Mouse (Mus musculus) hindbrain, embryonic 12.5 days (tissue): ENCODE data around the gene Rimklb. TPM values are rescaled to one million over a fixed set of nuclear protein-coding genes. Genes with fewer than 3 reads are reported as not detected.
A peak's percentile ranks its signal among the peaks of the same experiment; 100 is the strongest.
"Not testable (repeated sequence)": the region's sequence is repeated elsewhere in the genome, so short reads cannot be mapped to it uniquely, and the experiment has no call there.

Source experiments
- ATAC-seq: fragments of 200-750 bp; cut with Nextera tagmentation; 2 replicates; pipeline ENCODE4 v1.8.0; 2017; ENCODE audit warnings: moderate TSS enrichment; ENCODE audit not compliant: low FRiP score
- H3K27ac ChIP-seq: fragments of 300-500 bp; sonication (generic); 2 replicates; pipeline ENCODE4 v1.5.1; 2016; ENCODE audit warnings: mild to moderate bottlenecking
- H3K27me3 ChIP-seq: fragments of 300-500 bp; sonication (generic); 2 replicates; pipeline ENCODE4 v1.6.1; 2016; ENCODE audit warnings: mild to moderate bottlenecking
- H3K36me3 ChIP-seq: fragments of 300-500 bp; sonication (generic); 2 replicates; pipeline ENCODE4 v1.6.1; 2016; ENCODE audit warnings: mild to moderate bottlenecking
- H3K4me1 ChIP-seq: fragments of 300-500 bp; sonication (generic); 2 replicates; pipeline ENCODE4 v1.6.1; 2016
- H3K4me2 ChIP-seq: fragments of 300-500 bp; sonication (generic); replicated peaks from 2 replicates; pipeline ENCODE4 v1.6.1; 2016; ENCODE audit warnings: mild to moderate bottlenecking
- H3K4me3 ChIP-seq: fragments of 300-500 bp; sonication (generic); 2 replicates; pipeline ENCODE4 v1.5.1; 2016; ENCODE audit warnings: mild to moderate bottlenecking
- H3K9ac ChIP-seq: fragments of 300-500 bp; sonication (generic); 2 replicates; pipeline ENCODE4 v1.6.1; 2016; ENCODE audit warnings: mild to moderate bottlenecking, moderate library complexity
- H3K9me3 ChIP-seq: fragments of 300-500 bp; sonication (generic); replicated peaks from 2 replicates; pipeline ENCODE4 v1.6.1; 2016; ENCODE audit warnings: mild to moderate bottlenecking
- WGBS: fragments of 180-500 bp; shearing (Covaris S2); methylation state at CpG from one replicate; pipeline ENCODE4 v1.1.7; 2016; 5-methylcytosine and 5-hydroxymethylcytosine counted together
- polyA plus RNA-seq: library from polyadenylated mRNA; unstranded; fragments of >200 nt; fragmentation: Nextera tagmentation; extraction: Ambion mirVana; gene quantifications from 2 replicates; pipeline ENCODE4 v1.2.1, GENCODE M21; 2016

The Rimklb gene
- polyA plus RNA-seq, 1 experiment from 2014 or later: 78.4 TPM

DNA sequence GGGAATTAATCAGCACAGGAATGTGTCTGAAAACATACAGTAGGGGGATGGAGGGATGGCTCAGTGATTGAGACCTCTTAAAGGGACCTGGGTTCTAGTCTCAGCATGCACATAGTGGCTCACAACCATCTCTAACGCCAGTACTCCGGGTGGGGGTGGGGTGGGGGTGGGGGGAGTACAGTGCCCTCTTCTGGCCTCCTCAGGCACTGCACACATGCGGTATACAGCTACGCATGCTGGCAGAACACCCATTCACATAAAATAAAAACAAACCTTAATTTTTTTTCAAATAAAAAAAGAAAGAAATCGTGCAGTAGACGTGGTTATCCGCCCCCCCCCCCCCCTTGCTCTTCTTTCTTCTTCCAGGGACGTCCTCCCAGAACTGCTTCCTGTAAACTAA lies 24.7 kb upstream of the Rimklb start:
- Histone ChIP-seq H3K36me3 (no peaks in the 10 kb centered on the region), H3K9ac (no peak overlapping the region), H3K27me3 (no peaks in the 10 kb centered on the region), H3K4me1 (no peaks in the 10 kb centered on the region; the same call in 1 of the 2 replicates), H3K4me2 (no peak overlapping the region), H3K9me3 (no peaks in the 10 kb centered on the region), H3K4me3 (no peak overlapping the region), H3K27ac (no peak overlapping the region)
- ATAC-seq: no peak
- WGBS: 80% methylated on average over 8 of the region's 8 CpGs

DNA sequence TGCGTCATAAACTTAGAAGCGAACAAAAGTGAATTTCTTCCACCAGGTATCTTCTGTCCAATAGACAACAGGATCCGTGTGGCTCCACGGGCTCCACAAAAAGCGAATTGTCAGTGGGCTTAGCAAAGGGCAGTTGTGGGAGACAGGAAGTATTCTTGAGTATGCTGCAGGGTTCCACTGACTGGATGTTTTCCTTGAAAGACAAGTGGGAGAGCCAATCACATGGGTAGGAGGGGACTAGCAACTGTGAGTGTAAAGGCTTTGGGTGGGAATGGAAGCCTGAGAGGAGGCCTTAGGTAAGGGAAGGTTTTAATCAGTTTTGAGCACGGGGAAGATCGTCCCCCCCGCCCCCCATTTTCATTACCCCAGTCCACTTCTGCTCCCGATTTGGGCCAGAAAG lies 24.0 kb upstream of the Rimklb start:
- no peaks in the 10 kb centered on the region; the same call in 1 of the 2 replicates for H3K4me1 ChIP-seq
- no peaks in the 10 kb centered on the region for H3K27me3 ChIP-seq
- 76% methylated on average over 9 of the region's 9 CpGs for WGBS
- H3K36me3 ChIP-seq: no peaks in the 10 kb centered on the region
- peak; percentile 58; the same call in 1 of the 2 replicates for ATAC-seq
- no peak overlapping the region for H3K27ac ChIP-seq
- H3K4me3 ChIP-seq: no peak overlapping the region
- H3K9me3 ChIP-seq: no peaks in the 10 kb centered on the region
- no peak overlapping the region for H3K9ac ChIP-seq
- no peak overlapping the region for H3K4me2 ChIP-seq

DNA sequence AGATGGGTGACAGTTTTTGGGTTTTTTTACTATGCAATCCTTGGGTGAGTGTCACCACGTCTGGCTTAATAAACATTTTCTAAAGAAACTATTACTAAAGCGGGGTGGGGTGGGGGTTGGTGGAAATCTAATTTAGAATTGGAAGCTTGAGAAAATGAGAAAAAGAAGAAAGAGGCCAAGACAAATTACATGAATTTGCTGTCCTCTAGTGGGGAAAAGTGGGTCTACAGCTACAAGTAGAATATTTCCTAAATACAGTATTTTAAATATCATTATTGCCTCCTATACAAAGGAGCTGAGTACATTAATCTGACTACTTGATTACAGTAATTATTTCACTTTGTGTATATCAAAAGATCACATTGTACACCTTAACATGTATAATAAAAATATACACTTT lies 20.8 kb upstream of the Rimklb start:
- Histone ChIP-seq H3K36me3 (no peaks in the 10 kb centered on the region), H3K4me2 (no peak overlapping the region), H3K4me1 (no peaks in the 10 kb centered on the region; the same call in 1 of the 2 replicates), H3K27ac (no peak overlapping the region), H3K4me3 (no peak overlapping the region), H3K9me3 (no peaks in the 10 kb centered on the region), H3K27me3 (no peaks in the 10 kb centered on the region), H3K9ac (no peak overlapping the region)
- no peak for ATAC-seq
- WGBS: 39% methylated on average over 2 of the region's 2 CpGs

DNA sequence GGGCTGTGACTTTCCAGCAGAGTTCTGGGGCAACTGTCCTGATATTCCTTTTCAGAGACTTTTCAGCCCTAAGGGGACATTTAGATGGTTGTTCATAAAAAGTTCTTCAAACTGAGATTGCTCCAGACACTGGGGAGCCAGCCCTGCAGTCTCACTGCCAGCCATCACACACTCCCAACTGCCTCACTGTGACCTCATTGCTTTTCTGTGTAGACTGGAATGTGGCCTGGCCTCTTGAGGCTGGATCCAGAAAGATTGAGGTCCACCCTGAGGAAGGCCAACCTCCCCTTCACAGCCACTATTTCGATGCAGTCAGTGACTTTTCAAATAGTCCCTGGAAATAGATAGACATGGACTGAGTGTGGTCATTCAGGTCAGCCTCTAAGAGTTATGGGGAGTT lies 19.1 kb upstream of the Rimklb start:
- Histone ChIP-seq H3K27ac (no peak overlapping the region), H3K27me3 (no peaks in the 10 kb centered on the region), H3K4me3 (no peak overlapping the region), H3K9me3 (no peaks in the 10 kb centered on the region), H3K4me2 (no peak overlapping the region), H3K4me1 (no peaks in the 10 kb centered on the region; the same call in 1 of the 2 replicates), H3K9ac (no peak overlapping the region), H3K36me3 (no peaks in the 10 kb centered on the region)
- whole genome bisulfite sequencing: 90% methylated on average over 1 of the region's 1 CpGs
- no peak for ATAC-seq

DNA sequence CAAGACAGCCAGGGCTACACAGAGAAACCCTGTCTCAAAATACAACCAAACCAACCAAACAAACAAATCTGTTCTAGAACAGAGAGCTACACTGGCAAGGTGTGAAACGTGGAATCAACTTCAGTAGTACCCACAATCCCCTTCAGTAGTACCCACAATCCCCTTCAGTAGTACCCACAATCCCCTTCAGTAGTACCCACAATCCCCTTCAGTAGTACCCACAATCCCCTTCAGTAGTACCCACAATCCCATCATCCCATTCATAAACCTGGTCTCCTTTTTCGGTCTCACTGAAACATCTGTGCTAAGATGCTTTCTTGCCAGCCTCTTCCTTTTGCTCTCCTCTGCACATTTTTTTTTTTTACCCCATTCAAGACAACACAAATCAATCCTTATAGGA lies 17.2 kb upstream of the Rimklb start:
- ATAC-seq, H3K4me2 ChIP-seq, H3K9ac ChIP-seq, H3K27ac ChIP-seq, H3K4me1 ChIP-seq, H3K4me3 ChIP-seq, H3K9me3 ChIP-seq, H3K36me3 ChIP-seq, H3K27me3 ChIP-seq: not testable (repeated sequence)
- WGBS: 87% methylated on average over 2 of the region's 2 CpGs

DNA sequence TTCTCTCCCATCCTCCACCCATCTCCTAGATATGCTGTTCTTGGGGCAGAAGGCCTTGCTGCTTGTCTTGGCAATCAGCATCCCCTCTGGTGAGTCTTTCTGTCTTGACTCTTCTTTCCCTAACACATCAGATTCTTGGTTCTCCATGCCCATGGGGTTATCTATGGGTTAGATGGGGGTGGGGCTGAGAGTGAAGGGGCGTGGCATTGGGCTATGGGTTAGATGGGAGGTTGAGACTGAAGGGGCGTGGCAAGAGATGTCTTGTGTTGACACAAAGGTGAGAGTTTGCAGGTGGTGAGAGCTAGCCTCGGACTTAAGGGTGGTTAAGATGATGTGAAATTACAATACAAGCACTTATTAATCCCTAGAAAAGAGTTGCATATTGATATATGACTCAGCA lies 15.8 kb upstream of the Rimklb start:
- Histone ChIP-seq H3K36me3 (no peaks in the 10 kb centered on the region), H3K27me3 (no peaks in the 10 kb centered on the region), H3K9me3 (no peaks in the 10 kb centered on the region), H3K9ac (no peak overlapping the region), H3K4me1 (no peaks in the 10 kb centered on the region), H3K27ac (no peak overlapping the region), H3K4me3 (no peak overlapping the region), H3K4me2 (no peak overlapping the region)
- no peak for ATAC-seq
- 85% methylated on average over 3 of the region's 3 CpGs for WGBS

DNA sequence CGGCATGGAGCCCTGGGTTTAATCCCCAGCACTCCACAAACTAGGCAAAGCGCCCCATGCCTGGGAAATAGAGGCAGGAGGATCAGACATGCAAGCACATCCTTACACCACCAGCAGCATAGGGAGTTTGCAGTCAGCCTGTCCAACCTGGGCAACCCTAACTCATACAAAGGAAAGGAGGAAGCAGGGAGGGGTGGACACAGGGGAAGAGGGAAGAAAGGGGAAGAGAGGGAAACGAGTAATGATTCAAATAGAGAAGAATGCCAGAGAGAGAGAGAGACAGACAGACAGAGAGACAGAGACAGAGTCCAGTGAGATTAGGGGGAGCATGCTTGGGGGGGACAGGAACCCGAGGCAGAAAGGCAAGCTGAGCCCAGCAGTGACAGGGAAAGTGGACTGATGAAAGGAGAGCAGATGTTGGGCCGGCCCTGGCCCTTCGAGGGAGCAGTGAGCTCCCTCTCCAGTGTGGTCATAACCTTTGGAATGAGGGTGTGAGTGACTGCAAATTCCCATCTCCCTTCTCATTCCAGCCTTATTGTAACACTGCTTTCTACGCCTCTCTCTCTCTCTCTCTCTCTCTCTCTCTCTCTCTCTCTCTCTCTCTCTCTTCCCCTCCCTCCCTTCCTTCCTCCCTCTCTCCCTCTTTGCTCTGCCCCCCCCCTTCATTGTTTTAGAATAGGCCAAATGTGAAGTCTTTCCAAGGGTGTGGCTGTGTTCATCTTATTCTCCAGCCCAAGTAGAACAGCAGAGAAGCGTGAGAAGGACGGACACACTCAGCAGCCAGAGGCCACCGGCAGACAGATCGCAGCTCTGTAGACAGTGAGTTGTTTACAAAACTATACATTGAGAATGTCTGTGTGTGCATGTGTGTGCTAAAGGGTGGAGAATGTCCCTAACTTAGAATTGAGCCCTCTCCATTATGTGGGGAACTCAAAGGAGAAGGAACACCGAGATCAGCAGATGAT lies 14.6 kb upstream of the Rimklb start:
- no peaks in the 10 kb centered on the region for H3K36me3 ChIP-seq
- no peak overlapping the region for H3K4me2 ChIP-seq
- no peak overlapping the region for H3K27ac ChIP-seq
- H3K9ac ChIP-seq: no peak overlapping the region
- no peaks in the 10 kb centered on the region for H3K27me3 ChIP-seq
- no peak overlapping the region for H3K4me3 ChIP-seq
- 63% methylated on average over 12 of the region's 12 CpGs for WGBS
- no peaks in the 10 kb centered on the region for H3K9me3 ChIP-seq
- no peaks in the 10 kb centered on the region; the same call in 1 of the 2 replicates for H3K4me1 ChIP-seq
- no peak for ATAC-seq

DNA sequence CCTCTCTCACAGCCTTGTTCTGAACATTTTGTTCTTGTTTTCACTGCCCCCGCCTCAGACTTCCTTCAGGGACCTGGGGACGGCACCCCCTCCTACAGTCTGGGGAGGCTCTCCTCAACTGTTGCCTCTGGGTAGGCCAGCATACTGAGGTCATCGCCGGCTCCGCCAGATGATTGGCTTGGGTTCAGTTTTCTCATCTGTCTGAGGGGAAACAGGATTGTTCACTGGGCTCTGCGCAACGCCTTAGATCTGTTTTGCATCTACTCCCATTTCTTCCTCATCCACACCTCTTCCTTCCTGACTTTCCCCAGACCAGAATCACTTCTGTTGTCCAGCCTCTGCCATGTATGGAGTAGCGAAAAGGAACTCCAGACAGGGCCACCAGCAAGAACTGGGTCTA lies 9.9 kb upstream of the Rimklb start:
- Histone ChIP-seq H3K27me3 (no peaks in the 10 kb centered on the region), H3K36me3 (no peaks in the 10 kb centered on the region), H3K4me1 (no peaks in the 10 kb centered on the region; the same call in 1 of the 2 replicates), H3K27ac (no peak overlapping the region), H3K4me2 (no peak overlapping the region), H3K4me3 (no peak overlapping the region), H3K9ac (no peak overlapping the region), H3K9me3 (no peaks in the 10 kb centered on the region)
- no peak for ATAC-seq
- WGBS: 86% methylated on average over 8 of the region's 8 CpGs

DNA sequence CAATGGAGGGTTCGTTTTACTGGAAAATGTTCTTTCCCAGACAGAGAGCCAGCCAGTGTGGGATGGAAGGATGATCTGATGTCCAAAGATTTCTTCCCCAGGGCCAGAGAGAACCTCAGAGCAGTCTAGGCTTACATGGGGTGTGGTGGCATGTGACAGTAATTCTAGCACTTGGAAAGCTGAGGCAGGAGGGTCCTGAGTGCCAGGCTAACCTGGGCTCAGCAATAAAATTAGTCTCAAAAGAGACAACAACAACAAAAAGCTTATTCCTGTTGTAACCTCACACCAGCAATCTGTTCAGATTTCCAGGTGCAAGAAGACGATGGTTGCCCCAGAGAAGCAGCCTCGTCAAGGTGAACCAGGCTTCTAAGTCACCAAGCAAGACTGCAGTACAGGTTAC lies 7.0 kb upstream of the Rimklb start, which contains the start of gene Mfap5:
TSS of gene Mfap5 (plus strand) at position 301 of the 400 bp plus-strand sequence.
- 88% methylated on average over 3 of the region's 3 CpGs for WGBS
- Histone ChIP-seq H3K9ac (no peak within 1 kb of the TSS), H3K27me3 (no peaks in the 10 kb centered on the region), H3K4me2 (no peak within 1 kb of the TSS), H3K9me3 (no peaks in the 10 kb centered on the region), H3K4me1 (no peaks in the 10 kb centered on the region; the same call in 1 of the 2 replicates), H3K27ac (no peak within 1 kb of the TSS), H3K4me3 (no peak within 1 kb of the TSS), H3K36me3 (no peaks in the 10 kb centered on the region)
- no peak for ATAC-seq

DNA sequence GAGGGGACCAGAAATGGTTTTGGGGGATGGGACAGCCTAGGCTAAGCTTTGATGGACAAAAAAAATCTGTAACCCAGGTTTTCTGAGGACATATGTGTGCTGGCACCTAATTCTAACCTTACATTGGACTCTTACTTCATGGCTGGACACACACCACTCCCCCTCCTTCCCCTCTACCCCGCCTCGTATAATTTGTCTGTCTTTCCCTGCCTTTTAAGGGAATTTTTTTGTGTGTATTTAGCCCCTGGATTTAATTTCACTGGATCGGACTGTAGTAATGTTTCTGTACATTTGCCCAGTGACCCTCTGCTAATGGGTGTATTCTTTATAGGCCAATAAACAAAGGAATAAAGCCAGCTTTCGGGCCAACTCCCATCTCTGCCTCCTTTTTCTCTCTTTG lies 6.5 kb upstream of the Rimklb start:
- ATAC-seq: no peak
- H3K27ac ChIP-seq: no peak overlapping the region
- H3K4me2 ChIP-seq: no peak overlapping the region
- no peaks in the 10 kb centered on the region for H3K36me3 ChIP-seq
- WGBS: 72% methylated on average over 4 of the region's 4 CpGs
- H3K27me3 ChIP-seq: no peaks in the 10 kb centered on the region
- no peaks in the 10 kb centered on the region for H3K9me3 ChIP-seq
- H3K4me3 ChIP-seq: no peak overlapping the region
- H3K9ac ChIP-seq: no peak overlapping the region
- H3K4me1 ChIP-seq: no peaks in the 10 kb centered on the region; the same call in 1 of the 2 replicates

DNA sequence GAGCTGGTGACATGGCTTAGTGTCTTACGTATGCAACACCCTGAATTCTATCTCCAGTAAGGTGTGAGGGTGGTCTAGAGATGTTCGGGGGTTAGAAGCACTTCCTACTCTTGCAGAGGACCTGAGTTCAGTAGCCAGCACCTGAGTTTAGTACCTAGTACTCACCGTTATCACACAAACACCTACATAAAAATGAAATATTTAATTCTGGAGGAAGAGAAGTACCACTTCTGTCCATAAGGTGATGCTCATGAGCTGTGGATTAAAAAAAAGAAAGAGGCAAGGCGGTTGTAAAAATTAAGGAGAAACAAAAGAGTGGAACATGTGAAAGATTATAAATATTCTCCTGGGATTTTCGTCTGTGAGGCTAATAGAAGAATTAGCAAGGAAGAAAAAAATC lies 2.1 kb downstream of the Rimklb start:
- Histone ChIP-seq H3K4me2 (no peak overlapping the region), H3K4me1 (peaks cover 22% of the 10 kb centered on the region), H3K9me3 (no peaks in the 10 kb centered on the region), H3K27me3 (no peaks in the 10 kb centered on the region), H3K9ac (no peak overlapping the region), H3K36me3 (no peaks in the 10 kb centered on the region), H3K27ac (peak overlapping the region; percentile 80), H3K4me3 (no peak overlapping the region)
- ATAC-seq: peak; percentile 9; the same call in 1 of the 2 replicates
- 32% methylated on average over 5 of the region's 5 CpGs for WGBS

DNA sequence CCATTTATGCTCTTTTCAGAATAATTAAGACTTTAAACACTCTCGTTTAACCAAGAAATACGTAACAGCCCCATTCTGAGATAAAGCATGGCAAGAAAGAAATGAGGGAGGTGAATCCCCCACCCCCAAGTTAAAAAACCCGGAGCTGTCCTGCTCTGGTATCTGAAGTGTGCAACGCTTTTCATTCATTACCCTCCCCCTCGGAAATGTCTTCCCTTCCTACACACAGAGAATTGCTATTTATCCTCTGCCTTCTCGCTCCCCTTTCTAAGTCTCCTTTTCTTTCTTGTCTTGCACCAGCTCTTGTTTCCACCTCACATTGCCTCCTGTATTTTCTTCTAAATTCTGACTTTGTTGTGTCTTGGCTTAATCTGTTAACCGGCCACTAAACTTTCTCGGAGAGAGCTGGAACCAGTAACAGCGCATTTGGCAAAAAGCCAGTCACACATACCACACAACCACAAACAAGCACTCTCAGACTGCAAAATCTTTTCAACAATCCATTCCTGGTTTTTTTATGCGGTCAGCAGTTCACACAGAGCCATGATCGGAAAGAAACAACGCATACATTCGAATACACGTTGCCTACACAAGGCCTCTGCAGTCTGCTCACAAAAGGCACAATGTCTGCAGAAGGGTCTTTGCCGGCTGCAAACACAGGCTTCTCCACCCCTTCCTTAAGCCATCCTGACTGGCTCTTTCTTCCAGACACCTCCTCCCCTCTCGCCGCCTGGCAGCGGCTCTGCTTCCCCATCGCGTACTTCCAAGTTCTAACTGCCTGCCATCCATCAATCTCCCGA lies 3.3 kb downstream of the Rimklb start:
- H3K4me2 ChIP-seq: peak overlapping the region; percentile 38
- no peaks in the 10 kb centered on the region for H3K36me3 ChIP-seq
- H3K9me3 ChIP-seq: no peaks in the 10 kb centered on the region
- peak; percentile 55 for ATAC-seq
- H3K27me3 ChIP-seq: no peaks in the 10 kb centered on the region
- H3K4me1 ChIP-seq: peaks cover 27% of the 10 kb centered on the region
- peak overlapping the region; percentile 80 for H3K27ac ChIP-seq
- WGBS: 9% methylated on average over 21 of the region's 21 CpGs
- H3K4me3 ChIP-seq: no peak overlapping the region
- H3K9ac ChIP-seq: peak overlapping the region; percentile 45; the same call in 1 of the 2 replicates
